Mouse (Mus musculus) megakaryocyte, embryonic 14.5 days (primary cell): ENCODE measurements around the gene 1700010B08Rik. TPM values are rescaled to one million over a fixed set of nuclear protein-coding genes. Genes with fewer than 3 reads are reported as not detected.

Source experiments
- H3K27me3 ChIP-seq: replicated peaks from 2 replicates; pipeline ENCODE3; 2012; ENCODE audit warnings: inconsistent platforms
- H3K36me3 ChIP-seq: replicated peaks from 2 replicates; pipeline ENCODE3; 2012; ENCODE audit warnings: low read length, inconsistent platforms, mixed read lengths
- H3K4me1 ChIP-seq: 2 replicates; pipeline ENCODE4 v1.6.1; 2012; ENCODE audit warnings: inconsistent platforms
- H3K4me3 ChIP-seq: replicated peaks from 2 replicates; pipeline ENCODE3; 2012; ENCODE audit warnings: moderate library complexity, mild to moderate bottlenecking, inconsistent platforms
- H3K9me3 ChIP-seq: 2 replicates; pipeline ENCODE4 v1.6.1; 2012; ENCODE audit warnings: inconsistent platforms
- FLI1 ChIP-seq: IDR thresholded peaks from 2 replicates; pipeline ENCODE4 v1.6.1; 2012; ENCODE audit warnings: low read length, inconsistent platforms, mixed read lengths
- GATA1 ChIP-seq: IDR thresholded peaks from 3 replicates; pipeline ENCODE4 v1.6.1; 2012; ENCODE audit warnings: mixed read lengths, low read length, inconsistent platforms, borderline replicate concordance
- polyA plus RNA-seq: library from polyadenylated mRNA; stranded (reverse); fragments of >175 nt; gene quantifications from 2 replicates; pipeline ENCODE4 v1.2.3, GENCODE M21; 2012; ENCODE audit warnings: low replicate concordance; ENCODE audit not compliant: insufficient read depth

1700010B08Rik gene
- polyA plus RNA-seq, 1 experiment = not detected

DNA sequence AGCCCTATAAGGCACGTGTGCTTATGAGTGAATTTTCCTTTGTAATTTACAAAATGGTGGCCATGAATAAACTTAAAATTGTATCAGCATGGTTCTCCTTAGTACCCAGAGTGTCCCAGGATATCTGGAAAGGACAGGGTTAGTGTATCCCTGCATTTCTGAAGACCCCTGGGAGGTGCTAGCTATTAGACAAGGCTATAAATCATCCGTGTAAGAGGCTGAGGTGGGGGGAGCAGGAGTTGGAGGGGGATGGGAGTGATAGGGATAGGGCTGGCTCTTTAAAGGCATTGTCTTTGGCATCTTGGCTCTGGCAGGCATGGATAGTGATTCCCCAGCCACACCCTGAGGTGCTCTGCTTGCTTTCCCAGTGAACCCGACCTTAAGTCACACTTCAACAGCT is 45.4 kb downstream of the 1700010B08Rik start:
- Histone ChIP-seq H3K4me1 (peaks cover 87% of the 10 kb centered on the region), H3K36me3 (peaks cover 78% of the 10 kb centered on the region), H3K27me3 (no peaks in the 10 kb centered on the region), H3K9me3 (no peaks in the 10 kb centered on the region), H3K4me3 (no peak overlapping the region)
- TF ChIP-seq GATA1 (no peak), FLI1 (no peak)

DNA sequence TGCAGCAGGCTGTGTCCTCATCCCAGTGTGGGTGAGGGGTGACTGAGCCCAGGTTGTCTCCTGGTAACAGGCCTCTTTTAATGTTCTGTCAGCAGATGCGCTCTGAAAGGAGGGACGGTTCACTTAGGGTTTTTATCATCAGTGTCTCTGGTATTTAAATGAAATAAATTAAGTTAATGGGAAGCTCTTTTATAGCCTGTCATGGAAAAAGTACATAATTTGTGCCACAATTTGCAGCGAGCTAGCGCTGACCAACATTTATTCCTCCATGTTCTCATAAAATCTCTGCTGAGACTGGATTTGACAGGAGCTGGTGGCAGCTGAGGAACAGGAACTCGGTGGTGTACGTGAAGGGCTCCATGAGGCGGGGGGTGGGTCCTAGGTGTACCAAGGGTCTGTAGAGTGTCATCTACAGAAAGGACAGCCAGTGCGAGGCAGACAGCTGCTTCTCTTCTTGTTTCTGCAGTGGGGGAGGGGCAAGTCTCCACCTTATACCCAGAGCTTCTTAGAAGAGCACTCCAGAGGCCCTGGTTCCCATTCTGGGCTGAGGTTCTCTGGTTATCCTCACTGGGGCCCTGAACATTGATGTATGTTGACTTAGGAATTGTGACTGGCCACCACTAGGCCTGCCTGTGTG is 48.9 kb downstream of the 1700010B08Rik start:
- H3K36me3 ChIP-seq = peaks cover 82% of the 10 kb centered on the region
- H3K4me1 ChIP-seq = peaks cover 71% of the 10 kb centered on the region
- no peak for TF ChIP-seq FLI1
- no peak for TF ChIP-seq GATA1

DNA sequence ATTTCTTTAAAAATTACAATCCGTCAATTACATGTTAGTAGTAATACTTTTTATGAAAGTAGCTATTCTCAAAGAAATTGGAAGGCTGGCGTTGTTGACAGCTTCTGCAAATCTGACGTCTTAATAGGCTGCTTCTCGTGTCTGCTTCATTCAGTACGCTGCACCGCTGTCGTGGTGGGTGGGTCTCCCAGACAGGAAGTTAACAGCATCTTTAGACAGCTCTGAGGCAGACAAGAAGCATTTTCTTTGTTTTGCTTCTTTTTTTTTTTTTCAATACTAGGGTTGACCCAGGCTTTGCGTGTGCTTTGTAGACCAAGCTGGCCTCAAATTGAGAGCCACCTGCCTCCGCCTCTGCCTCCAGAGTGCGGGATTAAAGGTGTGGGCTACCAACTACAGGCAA is 50.0 kb downstream of the 1700010B08Rik start:
- Histone ChIP-seq H3K4me1 (peaks cover 65% of the 10 kb centered on the region), H3K36me3 (peaks cover 81% of the 10 kb centered on the region), H3K4me3 (no peak overlapping the region), H3K27me3 (no peaks in the 10 kb centered on the region), H3K9me3 (no peaks in the 10 kb centered on the region)
- TF ChIP-seq GATA1 (no peak), FLI1 (no peak)

More for the DNA sequence above, 48.9 kb downstream of the 1700010B08Rik start:
- H3K9me3 ChIP-seq = no peaks in the 10 kb centered on the region
- H3K4me3 ChIP-seq = no peak overlapping the region
- H3K27me3 ChIP-seq = no peaks in the 10 kb centered on the region

DNA sequence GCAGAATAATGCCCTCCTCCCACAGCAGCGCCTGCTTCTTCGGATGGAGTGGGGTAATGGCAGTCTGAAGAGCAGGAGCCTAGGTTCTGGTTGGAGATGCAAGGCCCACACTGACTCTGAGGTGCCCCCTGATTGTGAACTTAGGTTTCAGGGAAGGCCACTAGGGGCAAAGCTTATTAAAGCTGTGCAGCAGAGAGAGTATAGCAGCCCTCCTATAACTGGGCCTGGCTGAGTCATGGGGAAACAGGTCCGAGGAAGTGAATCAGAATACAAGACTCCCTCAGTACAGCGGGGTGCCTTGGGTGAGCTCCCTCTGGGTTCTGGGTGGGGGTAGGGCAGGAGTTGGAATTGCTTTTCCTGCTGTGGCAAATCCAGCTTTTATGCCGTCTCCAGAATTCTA is 51.4 kb downstream of the 1700010B08Rik start:
- no peaks in the 10 kb centered on the region for H3K27me3 ChIP-seq
- peaks cover 80% of the 10 kb centered on the region for H3K36me3 ChIP-seq
- H3K4me1 ChIP-seq = peaks cover 63% of the 10 kb centered on the region
- no peak overlapping the region for H3K4me3 ChIP-seq
- no peak for TF ChIP-seq GATA1
- TF ChIP-seq FLI1 = no peak
- H3K9me3 ChIP-seq = no peaks in the 10 kb centered on the region

Other genes starting within 250 kb of the 1700010B08Rik start
- gene 1700021F07Rik, start 196.8 kb upstream of the 1700010B08Rik start, polyA plus RNA-seq = not detected in 2 replicates
- 0.34 TPM in 1 of 2 replicates, not detected in the other for gene Ankrd60, start 141.1 kb upstream of the 1700010B08Rik start, polyA plus RNA-seq
- gene Rab22a, start 59.7 kb upstream of the 1700010B08Rik start, polyA plus RNA-seq = 19.3 and 26.1 TPM in 2 replicates
- 10.8 and 36.2 TPM in 2 replicates for gene Vapb, start 18.1 kb downstream of the 1700010B08Rik start, polyA plus RNA-seq